Mouse (Mus musculus) heart, adult 2 months (tissue): ENCODE data around the gene Glud1. TPM values are rescaled to one million over a fixed set of nuclear protein-coding genes. Genes with fewer than 3 reads are reported as not detected.

Experiments
- DNase-seq, 2 experiments: peaks; one replicate each; pipeline ENCODE4 v3.0.0; 2021
- H3K27ac ChIP-seq: fragments of 200-600 bp; 2 replicates; pipeline ENCODE4 v1.8.1; 2022
- H3K27me3 ChIP-seq: fragments of 200-500 bp; 2 replicates; pipeline ENCODE4 v1.6.1; 2012; ENCODE audit warnings: mild to moderate bottlenecking, low read length, inconsistent platforms, mixed read lengths; ENCODE audit not compliant: control insufficient read depth, insufficient read depth
- H3K36me3 ChIP-seq: fragments of 200-500 bp; 2 replicates; pipeline ENCODE4 v1.6.1; 2012; ENCODE audit warnings: low read length, inconsistent platforms; ENCODE audit not compliant: control insufficient read depth, insufficient read depth
- H3K4me1 ChIP-seq: fragments of 200-500 bp; 2 replicates; pipeline ENCODE4 v1.6.1; 2011; ENCODE audit warnings: low read length; ENCODE audit not compliant: control insufficient read depth, insufficient read depth
- H3K4me3 ChIP-seq: fragments of 200-600 bp; 2 replicates; pipeline ENCODE4 v1.8.1; 2022
- H3K79me2 ChIP-seq: fragments of 200-500 bp; replicated peaks from 2 replicates; pipeline ENCODE4 v1.6.1; 2012; ENCODE audit warnings: mild to moderate bottlenecking, inconsistent platforms, low read length, moderate library complexity, mixed read lengths; ENCODE audit not compliant: control insufficient read depth, insufficient read depth
- H3K9ac ChIP-seq: fragments of 200-500 bp; 2 replicates; pipeline ENCODE4 v1.6.1; 2012; ENCODE audit warnings: low read depth, mild to moderate bottlenecking, control low read depth, inconsistent platforms, low read length, mixed read lengths
- CTCF ChIP-seq: fragments of 200-600 bp; IDR thresholded peaks from 2 replicates; pipeline ENCODE4 v1.8.1; 2022; ENCODE audit warnings: antibody characterized with exemption, mild to moderate bottlenecking, moderate library complexity
- EP300 ChIP-seq: fragments of 200-500 bp; IDR thresholded peaks from 2 replicates; pipeline ENCODE4 v1.6.1; 2011; ENCODE audit warnings: low read depth, low read length, control low read depth; ENCODE audit not compliant: insufficient read depth
- POLR2A ChIP-seq: fragments of 200-500 bp; IDR thresholded peaks from 2 replicates; pipeline ENCODE4 v1.6.1; 2011; ENCODE audit warnings: mild to moderate bottlenecking, low read depth, low read length, control low read depth; ENCODE audit not compliant: insufficient read depth
- WGBS: fragments of 180-500 bp; shearing (Covaris S2); methylation state at CpG from one replicate; pipeline ENCODE4 v1.1.7; 2018; 5-methylcytosine and 5-hydroxymethylcytosine counted together
- intact Hi-C: fragments of 180-260 bp; cut with DNase I; formaldehyde crosslinking; loops from one replicate; pipeline ENCODE4 v1.15.1; 2025
- polyA plus RNA-seq: library from polyadenylated mRNA; depleted of rRNA; stranded (reverse); fragments of >200 nt; gene quantifications from 2 replicates; pipeline ENCODE4 v1.2.3, GENCODE M21; 2012
- total RNA-seq, 2 experiments: library from RNA; stranded (reverse); gene quantifications; 2 replicates each; pipeline ENCODE4 v1.2.3; 2021

The Glud1 gene
- total and polyA plus RNA-seq, 3 experiments, result 52.1 to 148 (median 127) TPM

DNA sequence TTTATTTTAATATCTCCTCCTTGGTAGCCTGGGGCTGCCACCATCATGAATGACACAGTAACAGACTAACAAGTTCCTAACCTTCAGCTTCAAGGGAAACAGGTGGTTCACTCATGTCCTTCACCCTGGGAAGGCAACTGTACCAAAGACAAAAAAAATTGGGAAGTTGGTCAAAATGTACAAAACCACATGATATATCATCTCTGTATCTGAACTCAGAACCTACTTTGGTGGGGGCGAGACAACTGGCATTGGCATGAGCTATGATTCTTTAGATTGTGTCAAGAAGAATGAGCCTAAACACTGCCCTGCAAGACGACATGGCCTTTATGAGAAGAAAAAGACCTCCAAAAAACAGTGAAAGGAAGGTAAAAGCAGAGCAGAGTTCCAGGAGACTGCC, 29.7 kb upstream of the Glud1 start:
- H3K27me3 ChIP-seq, result no peaks in the 10 kb centered on the region
- WGBS, result 85% methylated on average over 2 of the region's 2 CpGs
- no peak for DNase-seq
- H3K79me2 ChIP-seq, result no peaks in the 10 kb centered on the region
- no peak overlapping the region for H3K27ac ChIP-seq
- no peak overlapping the region for H3K4me3 ChIP-seq
- H3K9ac ChIP-seq, result no peak overlapping the region
- TF ChIP-seq EP300, result no peak
- no peak for TF ChIP-seq CTCF
- TF ChIP-seq POLR2A, result no peak
- H3K36me3 ChIP-seq, result no peaks in the 10 kb centered on the region
- no peaks in the 10 kb centered on the region for H3K4me1 ChIP-seq
- intact Hi-C loops, result no loop called here

DNA sequence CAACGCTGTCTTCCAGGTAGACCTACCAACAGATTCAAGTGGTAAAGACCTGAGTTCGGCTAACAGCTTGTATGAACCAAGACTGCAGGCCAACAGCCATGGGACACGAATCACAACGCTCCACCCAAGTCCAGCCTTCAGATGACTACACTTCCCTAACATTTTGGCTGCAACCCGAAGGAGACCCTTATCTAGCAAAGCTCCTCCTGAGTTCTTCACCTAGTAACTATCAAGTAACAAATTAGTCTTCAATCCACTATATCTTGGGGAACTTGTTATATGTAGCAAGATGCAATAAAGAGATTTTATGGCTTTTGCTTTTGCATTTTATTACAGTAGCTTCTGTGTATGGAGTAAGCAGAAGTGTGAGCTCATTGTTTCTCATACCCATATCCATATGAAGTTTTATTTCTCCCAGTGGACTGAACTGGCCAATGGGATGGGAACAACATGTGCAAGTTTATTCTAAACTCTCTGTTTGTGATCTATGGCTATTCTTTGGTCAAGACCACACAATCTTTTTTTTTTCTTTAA, 28.7 kb upstream of the Glud1 start:
- no peak for DNase-seq
- H3K27me3 ChIP-seq, result no peaks in the 10 kb centered on the region

DNA sequence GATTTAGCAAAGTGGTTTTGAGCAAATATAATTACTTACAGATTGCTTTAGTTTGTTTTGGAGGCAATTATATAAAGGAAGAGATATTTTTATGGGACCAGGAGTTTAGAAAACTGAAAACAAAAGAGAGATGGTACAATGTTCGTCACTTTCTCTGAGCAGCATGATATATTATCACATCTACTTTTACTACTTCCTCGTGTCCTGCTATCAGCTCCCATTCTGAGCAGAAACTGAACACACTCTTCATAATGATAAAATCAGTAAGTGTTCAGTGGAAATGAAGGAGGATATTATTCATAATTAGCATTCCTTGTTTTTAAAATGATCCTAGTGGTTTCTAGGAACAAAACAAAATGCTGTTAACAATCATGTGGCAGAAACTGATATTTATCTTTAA, 22.1 kb upstream of the Glud1 start:
- no peak for DNase-seq
- 59% methylated on average over 2 of the region's 2 CpGs for WGBS
- intact Hi-C loops, result no loop called here
- no peaks in the 10 kb centered on the region for H3K27me3 ChIP-seq
- H3K9ac ChIP-seq, result no peak overlapping the region
- no peaks in the 10 kb centered on the region for H3K36me3 ChIP-seq
- no peaks in the 10 kb centered on the region for H3K4me1 ChIP-seq
- H3K27ac ChIP-seq, result no peak overlapping the region
- TF ChIP-seq CTCF (no peak), POLR2A (no peak), EP300 (no peak)
- H3K4me3 ChIP-seq, result no peak overlapping the region
- no peaks in the 10 kb centered on the region for H3K79me2 ChIP-seq

More for the DNA sequence above, 28.7 kb upstream of the Glud1 start:
- H3K79me2 ChIP-seq, result no peaks in the 10 kb centered on the region
- H3K27ac ChIP-seq, result no peak overlapping the region
- H3K4me3 ChIP-seq, result no peak overlapping the region
- intact Hi-C loops, result no loop called here
- H3K4me1 ChIP-seq, result no peaks in the 10 kb centered on the region
- TF ChIP-seq CTCF (no peak), POLR2A (no peak), EP300 (no peak)
- 88% methylated on average over 5 of the region's 5 CpGs for WGBS
- H3K9ac ChIP-seq, result no peak overlapping the region
- no peaks in the 10 kb centered on the region for H3K36me3 ChIP-seq

DNA sequence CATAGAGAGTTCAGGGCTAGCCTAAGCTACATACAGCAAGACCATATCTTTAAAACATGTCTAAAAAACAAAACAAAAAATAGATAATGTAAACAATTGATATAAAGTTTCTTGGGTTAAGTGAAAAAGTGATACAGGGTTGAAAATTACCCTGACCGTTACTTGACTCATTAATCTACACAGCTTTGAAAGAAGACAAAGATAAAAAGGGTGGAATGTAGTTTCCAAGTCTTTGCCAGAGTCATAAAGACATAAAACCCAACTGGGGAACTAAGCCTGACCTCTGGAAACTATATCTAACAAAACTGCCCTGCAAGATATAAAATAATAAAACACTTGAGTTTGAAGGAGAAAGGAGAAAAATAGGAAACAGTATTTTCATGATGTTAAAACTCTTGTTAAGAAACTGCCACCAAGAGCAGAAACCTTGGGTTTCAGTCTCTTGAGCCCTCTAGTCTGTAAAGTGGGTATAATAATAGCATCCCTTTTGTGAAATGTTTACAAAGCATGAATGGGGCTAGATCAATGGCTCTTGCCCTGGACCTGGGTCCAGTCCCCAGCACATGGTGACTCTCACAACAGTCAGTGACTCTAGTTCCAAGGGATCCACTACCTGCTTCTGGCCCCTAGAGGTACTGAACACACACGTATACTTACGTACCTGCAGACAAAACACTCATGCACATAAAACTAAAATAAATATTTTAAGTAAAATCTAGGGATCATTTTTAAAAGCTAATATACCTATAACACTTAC, 21.1 kb upstream of the Glud1 start:
- Histone ChIP-seq H3K27ac (no peak overlapping the region), H3K4me1 (no peaks in the 10 kb centered on the region), H3K79me2 (no peaks in the 10 kb centered on the region), H3K4me3 (no peak overlapping the region), H3K27me3 (no peaks in the 10 kb centered on the region), H3K9ac (no peak overlapping the region), H3K36me3 (no peaks in the 10 kb centered on the region)
- intact Hi-C loops, result no loop called here
- no peak for TF ChIP-seq EP300
- no peak for TF ChIP-seq POLR2A
- no peak for TF ChIP-seq CTCF
- DNase-seq, result no peak
- 95% methylated on average over 3 of the region's 3 CpGs for WGBS

DNA sequence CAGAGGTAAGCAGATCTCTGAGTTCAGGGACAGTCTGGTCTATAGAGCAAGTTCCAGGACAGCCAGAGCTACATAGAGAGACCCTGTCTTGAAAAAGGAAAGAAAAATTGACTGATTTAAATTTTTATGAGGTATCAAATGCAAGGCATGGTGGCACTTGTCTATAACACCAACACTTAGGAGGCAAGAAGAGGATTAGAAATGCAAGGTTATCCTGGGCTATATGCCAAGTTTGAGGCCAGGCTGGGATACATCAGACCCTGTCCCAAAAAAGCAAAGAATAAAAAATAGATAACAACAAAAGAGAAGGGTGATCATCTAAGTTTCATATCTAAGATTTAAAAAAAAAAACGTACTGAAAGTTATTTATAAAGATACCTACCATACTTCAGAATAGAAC, 20.3 kb upstream of the Glud1 start:
- H3K4me3 ChIP-seq, result no peak overlapping the region
- no peaks in the 10 kb centered on the region for H3K4me1 ChIP-seq
- WGBS, result 52% methylated on average over 1 of the region's 1 CpGs
- H3K27ac ChIP-seq, result no peak overlapping the region
- intact Hi-C loops, result no loop called here
- no peak for DNase-seq
- no peaks in the 10 kb centered on the region for H3K36me3 ChIP-seq
- no peaks in the 10 kb centered on the region for H3K27me3 ChIP-seq
- H3K79me2 ChIP-seq, result no peaks in the 10 kb centered on the region
- TF ChIP-seq CTCF (no peak), EP300 (no peak), POLR2A (no peak)
- H3K9ac ChIP-seq, result no peak overlapping the region

DNA sequence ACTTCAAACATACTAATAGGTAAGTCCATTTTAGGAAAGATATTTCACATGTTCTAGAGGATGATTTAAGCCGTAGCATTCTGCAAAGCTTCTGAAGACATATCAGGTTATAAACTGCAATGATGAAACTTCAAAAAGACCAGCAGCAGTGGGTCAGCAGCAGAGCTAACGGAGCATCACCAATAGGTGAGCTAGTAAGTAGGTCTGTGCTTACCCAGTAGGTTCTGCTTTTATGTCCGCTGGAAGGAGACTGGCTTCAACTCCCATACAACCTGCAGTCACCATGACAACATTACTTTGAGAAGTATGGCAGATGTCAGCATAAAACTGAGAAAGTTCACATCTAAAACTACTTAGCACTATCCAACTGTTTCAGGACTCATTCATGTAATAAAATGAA, 16.9 kb upstream of the Glud1 start:
- intact Hi-C loops, result no loop called here
- no peak overlapping the region for H3K27ac ChIP-seq
- no peak for TF ChIP-seq POLR2A
- no peak for TF ChIP-seq EP300
- 94% methylated on average over 3 of the region's 3 CpGs for WGBS
- no peak overlapping the region for H3K4me3 ChIP-seq
- no peak overlapping the region for H3K9ac ChIP-seq
- no peak for DNase-seq
- H3K36me3 ChIP-seq, result no peaks in the 10 kb centered on the region
- H3K27me3 ChIP-seq, result no peaks in the 10 kb centered on the region
- H3K4me1 ChIP-seq, result peaks cover 3% of the 10 kb centered on the region
- H3K79me2 ChIP-seq, result no peaks in the 10 kb centered on the region
